Mouse (Mus musculus): ENCODE data around the gene Apod. TPM values are rescaled to one million over a fixed set of nuclear protein-coding genes. Genes with fewer than 3 reads are reported as not detected.

The Apod gene
- total and polyA plus RNA-seq, 2 experiments from 2014 or later, result 68.5 to 293 TPM

- no peaks in the 10 kb centered on the region for H3K36me3 ChIP-seq (ENCODE audit: insufficient read depth, low read length)
- H3K4me1 ChIP-seq (ENCODE audit: insufficient read depth, low read length), result 0 out of 2 replicates have a peak, but pooled peaks cover 8% of the 10 kb centered on the region
- TF ChIP-seq CTCF (IDR thresholded peaks at IDR 0.05; ENCODE audit: low read depth), result no peak
- peak overlapping the region; percentile 54 for H3K27ac ChIP-seq
- DNase-seq (ENCODE audit: low spot score) (no peak), ATAC-seq (no peak)
- 50% methylated on average over 4 of the region's 4 CpGs for whole genome bisulfite sequencing
- no peak overlapping the region for H3K4me3 ChIP-seq (ENCODE audit: low read length)
- H3K27me3 ChIP-seq (ENCODE audit: insufficient read depth, low read length), result no peaks in the 10 kb centered on the region
- H3K9ac ChIP-seq (replicated peaks; ENCODE audit: low read length), result no peak overlapping the region
- no peak overlapping the region for H3K4me2 ChIP-seq (ENCODE audit: low read depth, low read length)
- H3K9me3 ChIP-seq (ENCODE audit: low read length), result no peaks in the 10 kb centered on the region
Observed at GRCm38 (mm10) chr16:31315294-31315693, 686 bp upstream of the Apod start.

- H3K4me1 ChIP-seq (ENCODE audit: insufficient read depth, low read length), result 0 out of 2 replicates have a peak, but pooled peaks cover 8% of the 10 kb centered on the region
- H3K36me3 ChIP-seq (ENCODE audit: insufficient read depth, low read length), result no peaks in the 10 kb centered on the region
- ATAC-seq, result no peak
- no peak overlapping the region for H3K9ac ChIP-seq (replicated peaks; ENCODE audit: low read length)
- 67% methylated on average over 2 of the region's 2 CpGs for WGBS
- H3K27ac ChIP-seq, result no peak overlapping the region
- no peak for DNase-seq (ENCODE audit: low spot score)
- no peaks in the 10 kb centered on the region for H3K27me3 ChIP-seq (ENCODE audit: insufficient read depth, low read length)
- no peaks in the 10 kb centered on the region for H3K9me3 ChIP-seq (ENCODE audit: low read length)
- H3K4me2 ChIP-seq (ENCODE audit: low read depth, low read length), result no peak overlapping the region
- H3K4me3 ChIP-seq (ENCODE audit: low read length), result no peak overlapping the region
- TF ChIP-seq CTCF (IDR thresholded peaks at IDR 0.05; ENCODE audit: low read depth), result no peak
Observed at GRCm38 (mm10) chr16:31313611-31314010, 997 bp downstream of the Apod start.

GRCm38 (mm10) chr16:31312296-31312695, 2.3 kb downstream of the Apod start:
- no peaks in the 10 kb centered on the region for H3K27me3 ChIP-seq (ENCODE audit: insufficient read depth, low read length)
- no peak overlapping the region for H3K4me3 ChIP-seq (ENCODE audit: low read length)
- TF ChIP-seq CTCF (IDR thresholded peaks at IDR 0.05; ENCODE audit: low read depth), result no peak
- H3K9ac ChIP-seq (replicated peaks; ENCODE audit: low read length), result no peak overlapping the region
- H3K27ac ChIP-seq, result no peak overlapping the region
- ATAC-seq (no peak), DNase-seq (ENCODE audit: low spot score) (no peak)
- WGBS, result 61% methylated on average over 3 of the region's 3 CpGs
- H3K9me3 ChIP-seq (ENCODE audit: low read length), result no peaks in the 10 kb centered on the region
- no peak overlapping the region for H3K4me2 ChIP-seq (ENCODE audit: low read depth, low read length)
- H3K4me1 ChIP-seq (ENCODE audit: insufficient read depth, low read length), result 0 out of 2 replicates have a peak, but pooled peaks cover 8% of the 10 kb centered on the region
- H3K36me3 ChIP-seq (ENCODE audit: insufficient read depth, low read length), result no peaks in the 10 kb centered on the region

- no peak for TF ChIP-seq CTCF (IDR thresholded peaks at IDR 0.05; ENCODE audit: low read depth)
- Histone ChIP-seq H3K36me3 (ENCODE audit: insufficient read depth, low read length) (no peaks in the 10 kb centered on the region), H3K4me1 (ENCODE audit: insufficient read depth, low read length) (peaks cover 10% of the 10 kb centered on the region), H3K27me3 (ENCODE audit: insufficient read depth, low read length) (no peaks in the 10 kb centered on the region), H3K4me2 (ENCODE audit: low read depth, low read length) (no peak overlapping the region), H3K4me3 (ENCODE audit: low read length) (no peak overlapping the region), H3K9me3 (ENCODE audit: low read length) (no peaks in the 10 kb centered on the region), H3K27ac (no peak overlapping the region), H3K9ac (replicated peaks; ENCODE audit: low read length) (no peak overlapping the region)
- no peak for ATAC-seq
- WGBS, result 62% methylated on average over 5 of the region's 5 CpGs
- no peak for DNase-seq (ENCODE audit: low spot score)
Observed at GRCm38 (mm10) chr16:31305199-31305919, 9.2 kb downstream of the Apod start.

DNA sequence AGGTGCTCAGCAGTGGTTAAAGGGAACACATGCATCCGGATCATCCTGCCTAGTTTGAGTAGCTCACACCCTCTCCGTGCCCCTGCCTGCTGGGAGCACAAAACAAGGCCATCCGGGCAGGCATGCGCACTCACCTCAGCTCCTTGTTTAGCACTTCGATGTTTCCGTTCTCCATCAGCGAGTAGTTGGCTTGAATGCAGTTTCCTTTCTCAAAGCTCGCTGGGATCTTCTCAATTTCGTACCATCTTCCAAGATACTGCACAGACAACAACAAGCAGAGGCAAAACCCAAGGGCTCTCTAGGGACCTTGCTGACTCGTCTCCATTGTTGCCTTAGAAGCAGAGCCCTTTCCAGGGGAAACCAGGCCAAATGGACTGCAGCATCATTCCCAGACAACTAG, 11.3 kb downstream of the Apod start:
- no peak overlapping the region for H3K27ac ChIP-seq
- H3K4me1 ChIP-seq (ENCODE audit: insufficient read depth, low read length), result peaks cover 21% of the 10 kb centered on the region
- no peaks in the 10 kb centered on the region for H3K27me3 ChIP-seq (ENCODE audit: insufficient read depth, low read length)
- DNase-seq (ENCODE audit: low spot score) (no peak), ATAC-seq (no peak)
- no peak for TF ChIP-seq CTCF (IDR thresholded peaks at IDR 0.05; ENCODE audit: low read depth)
- no peaks in the 10 kb centered on the region for H3K9me3 ChIP-seq (ENCODE audit: low read length)
- H3K36me3 ChIP-seq (ENCODE audit: insufficient read depth, low read length), result no peaks in the 10 kb centered on the region
- H3K4me3 ChIP-seq (ENCODE audit: low read length), result no peak overlapping the region
- no peak overlapping the region for H3K9ac ChIP-seq (replicated peaks; ENCODE audit: low read length)
- 63% methylated on average over 10 of the region's 10 CpGs for WGBS
- no peak overlapping the region for H3K4me2 ChIP-seq (ENCODE audit: low read depth, low read length)

DNA sequence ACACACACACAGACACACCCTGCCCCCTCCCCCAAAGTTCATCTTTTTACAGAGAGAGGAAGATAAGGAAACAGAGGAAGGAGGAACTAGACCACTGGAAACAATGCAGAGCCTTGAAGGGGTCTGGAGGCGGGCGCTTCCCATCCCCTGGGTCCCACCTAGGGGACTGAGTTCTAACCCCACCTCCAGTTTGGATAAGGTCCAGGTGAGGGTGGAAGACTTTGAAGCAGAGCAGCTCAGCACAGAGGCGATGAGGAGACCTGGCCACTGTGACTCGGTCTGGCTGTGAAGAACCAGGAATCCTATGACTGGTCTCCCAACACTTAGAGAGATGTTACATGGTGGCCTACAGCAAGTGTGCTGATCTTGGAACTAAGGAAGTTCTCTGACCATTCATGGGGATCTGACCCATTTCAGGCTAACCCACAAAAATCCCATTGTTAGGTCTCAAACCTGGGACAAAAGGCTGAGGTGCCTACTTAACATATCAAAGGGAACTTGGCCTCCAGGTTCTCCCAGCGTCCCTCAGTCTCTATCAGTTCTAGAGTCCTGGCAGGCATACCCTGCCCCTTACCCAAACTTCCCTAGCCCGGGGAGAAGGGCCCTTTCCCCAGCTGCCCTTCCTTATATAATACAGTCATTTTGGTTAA, 13.6 kb downstream of the Apod start:
- DNase-seq (ENCODE audit: low spot score) (no peak), ATAC-seq (no peak)
- Histone ChIP-seq H3K4me3 (ENCODE audit: low read length) (no peak overlapping the region), H3K4me2 (ENCODE audit: low read depth, low read length) (no peak overlapping the region), H3K9ac (replicated peaks; ENCODE audit: low read length) (no peak overlapping the region), H3K36me3 (ENCODE audit: insufficient read depth, low read length) (no peaks in the 10 kb centered on the region), H3K9me3 (ENCODE audit: low read length) (no peaks in the 10 kb centered on the region), H3K4me1 (ENCODE audit: insufficient read depth, low read length) (peaks cover 21% of the 10 kb centered on the region), H3K27me3 (ENCODE audit: insufficient read depth, low read length) (no peaks in the 10 kb centered on the region), H3K27ac (no peak overlapping the region)
- TF ChIP-seq CTCF (IDR thresholded peaks at IDR 0.05; ENCODE audit: low read depth), result no peak
- WGBS, result 72% methylated on average over 6 of the region's 6 CpGs

- no peak overlapping the region for H3K9ac ChIP-seq (replicated peaks; ENCODE audit: low read length)
- no peak overlapping the region for H3K27ac ChIP-seq
- no peak overlapping the region for H3K4me3 ChIP-seq (ENCODE audit: low read length)
- no peaks in the 10 kb centered on the region for H3K9me3 ChIP-seq (ENCODE audit: low read length)
- no peak for TF ChIP-seq CTCF (IDR thresholded peaks at IDR 0.05; ENCODE audit: low read depth)
- ATAC-seq (no peak), DNase-seq (ENCODE audit: low spot score) (no peak)
- WGBS, result 27% methylated on average over 7 of the region's 7 CpGs
- H3K36me3 ChIP-seq (ENCODE audit: insufficient read depth, low read length), result no peaks in the 10 kb centered on the region
- H3K27me3 ChIP-seq (ENCODE audit: insufficient read depth, low read length), result no peaks in the 10 kb centered on the region
- peaks cover 21% of the 10 kb centered on the region for H3K4me1 ChIP-seq (ENCODE audit: insufficient read depth, low read length)
- no peak overlapping the region for H3K4me2 ChIP-seq (ENCODE audit: low read depth, low read length)
Observed at GRCm38 (mm10) chr16:31300467-31300866, 14.1 kb downstream of the Apod start.

Data from hindbrain, postnatal 0 days (tissue).